Mouse (Mus musculus): ENCODE results near the gene Crim1. TPM values are rescaled to one million over a fixed set of nuclear protein-coding genes. Genes with fewer than 3 reads are reported as not detected.

The Crim1 gene
- polyA plus RNA-seq, 1 experiment: 19.2 TPM

- TF ChIP-seq POLR2A (IDR thresholded peaks at IDR 0.05; ENCODE audit: control insufficient read depth, extremely low read depth, insufficient read depth, low read length, poor library complexity) (no peak), CTCF (IDR thresholded peaks at IDR 0.05; ENCODE audit: borderline replicate concordance, control insufficient read depth, extremely low read depth, insufficient read depth, low read length, poor library complexity) (no peak)
- 92% methylated on average over 4 of the region's 4 CpGs for WGBS
- H3K4me1 ChIP-seq (replicated peaks; ENCODE audit: control insufficient read depth, insufficient read depth, low read length): peaks cover 12% of the 10 kb centered on the region; the same call in 1 of the 2 replicates
- DNase-seq: no peak
- H3K36me3 ChIP-seq (ENCODE audit: control insufficient read depth, insufficient read depth, low read length): no peaks in the 10 kb centered on the region
- H3K27me3 ChIP-seq (ENCODE audit: control insufficient read depth, insufficient read depth, low read length): no peaks in the 10 kb centered on the region
- no peak overlapping the region for H3K4me3 ChIP-seq (ENCODE audit: control insufficient read depth, insufficient read depth, low read length)
- H3K27ac ChIP-seq (ENCODE audit: control insufficient read depth, insufficient read depth, low read length): no peak overlapping the region
Measured at GRCm38 (mm10) chr17:78268591-78268990, 68.5 kb downstream of the Crim1 start.

GRCm38 (mm10) chr17:78269311-78269710, 69.3 kb downstream of the Crim1 start:
- Histone ChIP-seq H3K27me3 (ENCODE audit: control insufficient read depth, insufficient read depth, low read length) (no peaks in the 10 kb centered on the region), H3K4me1 (replicated peaks; ENCODE audit: control insufficient read depth, insufficient read depth, low read length) (peaks cover 12% of the 10 kb centered on the region; the same call in 1 of the 2 replicates), H3K4me3 (ENCODE audit: control insufficient read depth, insufficient read depth, low read length) (no peak overlapping the region), H3K27ac (ENCODE audit: control insufficient read depth, insufficient read depth, low read length) (no peak overlapping the region), H3K36me3 (ENCODE audit: control insufficient read depth, insufficient read depth, low read length) (no peaks in the 10 kb centered on the region)
- TF ChIP-seq POLR2A (IDR thresholded peaks at IDR 0.05; ENCODE audit: control insufficient read depth, extremely low read depth, insufficient read depth, low read length, poor library complexity): no peak
- TF ChIP-seq CTCF (IDR thresholded peaks at IDR 0.05; ENCODE audit: borderline replicate concordance, control insufficient read depth, extremely low read depth, insufficient read depth, low read length, poor library complexity): no peak
- WGBS: 96% methylated on average over 8 of the region's 8 CpGs
- DNase-seq: no peak

GRCm38 (mm10) chr17:78270019-78270418, 70.0 kb downstream of the Crim1 start:
- no peaks in the 10 kb centered on the region for H3K27me3 ChIP-seq (ENCODE audit: control insufficient read depth, insufficient read depth, low read length)
- no peak overlapping the region for H3K27ac ChIP-seq (ENCODE audit: control insufficient read depth, insufficient read depth, low read length)
- TF ChIP-seq POLR2A (IDR thresholded peaks at IDR 0.05; ENCODE audit: control insufficient read depth, extremely low read depth, insufficient read depth, low read length, poor library complexity) (no peak), CTCF (IDR thresholded peaks at IDR 0.05; ENCODE audit: borderline replicate concordance, control insufficient read depth, extremely low read depth, insufficient read depth, low read length, poor library complexity) (no peak)
- no peak overlapping the region for H3K4me3 ChIP-seq (ENCODE audit: control insufficient read depth, insufficient read depth, low read length)
- 93% methylated on average over 6 of the region's 6 CpGs for WGBS
- peaks cover 12% of the 10 kb centered on the region; the same call in 1 of the 2 replicates for H3K4me1 ChIP-seq (replicated peaks; ENCODE audit: control insufficient read depth, insufficient read depth, low read length)
- no peak for DNase-seq
- no peaks in the 10 kb centered on the region for H3K36me3 ChIP-seq (ENCODE audit: control insufficient read depth, insufficient read depth, low read length)

GRCm38 (mm10) chr17:78271731-78272130, 71.7 kb downstream of the Crim1 start:
- Histone ChIP-seq H3K36me3 (ENCODE audit: control insufficient read depth, insufficient read depth, low read length) (no peaks in the 10 kb centered on the region), H3K4me3 (ENCODE audit: control insufficient read depth, insufficient read depth, low read length) (no peak overlapping the region), H3K27me3 (ENCODE audit: control insufficient read depth, insufficient read depth, low read length) (no peaks in the 10 kb centered on the region), H3K27ac (ENCODE audit: control insufficient read depth, insufficient read depth, low read length) (no peak overlapping the region), H3K4me1 (replicated peaks; ENCODE audit: control insufficient read depth, insufficient read depth, low read length) (peaks cover 12% of the 10 kb centered on the region; the same call in 1 of the 2 replicates)
- peak; percentile 7 for DNase-seq
- no peak for TF ChIP-seq POLR2A (IDR thresholded peaks at IDR 0.05; ENCODE audit: control insufficient read depth, extremely low read depth, insufficient read depth, low read length, poor library complexity)
- no peak for TF ChIP-seq CTCF (IDR thresholded peaks at IDR 0.05; ENCODE audit: borderline replicate concordance, control insufficient read depth, extremely low read depth, insufficient read depth, low read length, poor library complexity)
- WGBS: 59% methylated on average over 8 of the region's 8 CpGs

GRCm38 (mm10) chr17:78272142-78272541, 72.1 kb downstream of the Crim1 start:
- TF ChIP-seq CTCF (IDR thresholded peaks at IDR 0.05; ENCODE audit: borderline replicate concordance, control insufficient read depth, extremely low read depth, insufficient read depth, low read length, poor library complexity) (no peak), POLR2A (IDR thresholded peaks at IDR 0.05; ENCODE audit: control insufficient read depth, extremely low read depth, insufficient read depth, low read length, poor library complexity) (no peak)
- Histone ChIP-seq H3K4me3 (ENCODE audit: control insufficient read depth, insufficient read depth, low read length) (no peak overlapping the region), H3K36me3 (ENCODE audit: control insufficient read depth, insufficient read depth, low read length) (no peaks in the 10 kb centered on the region), H3K27me3 (ENCODE audit: control insufficient read depth, insufficient read depth, low read length) (no peaks in the 10 kb centered on the region), H3K4me1 (replicated peaks; ENCODE audit: control insufficient read depth, insufficient read depth, low read length) (peaks cover 12% of the 10 kb centered on the region; the same call in 1 of the 2 replicates), H3K27ac (ENCODE audit: control insufficient read depth, insufficient read depth, low read length) (no peak overlapping the region)
- no peak for DNase-seq
- 91% methylated on average over 8 of the region's 8 CpGs for WGBS

- no peak overlapping the region for H3K27ac ChIP-seq (ENCODE audit: control insufficient read depth, insufficient read depth, low read length)
Measured at GRCm38 (mm10) chr17:78272713-78273483, 72.8 kb downstream of the Crim1 start.

More at GRCm38 (mm10) chr17:78272713-78273483, 72.8 kb downstream of the Crim1 start:
- TF ChIP-seq CTCF (IDR thresholded peaks at IDR 0.05; ENCODE audit: borderline replicate concordance, control insufficient read depth, extremely low read depth, insufficient read depth, low read length, poor library complexity) (no peak), POLR2A (IDR thresholded peaks at IDR 0.05; ENCODE audit: control insufficient read depth, extremely low read depth, insufficient read depth, low read length, poor library complexity) (no peak)
- Histone ChIP-seq H3K36me3 (ENCODE audit: control insufficient read depth, insufficient read depth, low read length) (no peaks in the 10 kb centered on the region), H3K4me1 (replicated peaks; ENCODE audit: control insufficient read depth, insufficient read depth, low read length) (peaks cover 12% of the 10 kb centered on the region; the same call in 1 of the 2 replicates), H3K4me3 (ENCODE audit: control insufficient read depth, insufficient read depth, low read length) (no peak overlapping the region), H3K27me3 (ENCODE audit: control insufficient read depth, insufficient read depth, low read length) (no peaks in the 10 kb centered on the region)
- DNase-seq: no peak
- WGBS: 95% methylated on average over 8 of the region's 8 CpGs
